Mouse (Mus musculus) cerebellum, adult 2 months (tissue): ENCODE results near the gene Mga.

Source experiments
- CTCF ChIP-seq: fragments of 200-500 bp; IDR thresholded peaks from 2 replicates; pipeline ENCODE4 v1.5.1; 2011; ENCODE audit warnings: low read depth, mild to moderate bottlenecking, control low read depth, low read length, moderate library complexity, borderline replicate concordance; ENCODE audit not compliant: insufficient read depth
- POLR2A ChIP-seq: fragments of 200-500 bp; IDR thresholded peaks from 2 replicates; pipeline ENCODE4 v1.6.1; 2011; ENCODE audit warnings: low read length, control low read depth, borderline replicate concordance; ENCODE audit not compliant: insufficient read depth

GRCm38 (mm10) chr2:120017599-120017998 is 120.6 kb downstream of the Mga start:
- TF ChIP-seq CTCF, result no peak
- TF ChIP-seq POLR2A, result no peak
